10 mouse cellular contexts compared by ENCODE assay signal in the genomic region with DNA sequence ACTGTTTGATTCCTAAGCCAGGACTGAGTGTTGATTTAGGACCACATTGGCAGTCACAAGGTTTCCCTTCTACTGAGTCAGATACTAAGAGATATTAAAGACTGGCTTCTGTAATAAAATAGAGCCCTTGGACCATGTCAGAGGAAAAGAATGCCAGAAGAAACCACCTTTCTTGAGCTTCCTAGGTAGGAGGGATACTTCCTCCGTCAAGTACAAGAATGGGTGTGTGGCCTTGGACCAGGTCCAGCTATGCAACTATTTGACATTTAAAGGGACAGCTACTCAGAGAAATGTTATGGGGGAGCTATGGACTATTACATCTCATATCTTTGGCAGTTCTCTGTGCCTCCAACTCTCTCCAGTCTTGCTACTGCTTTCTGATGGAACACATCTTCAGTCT.
DNase-seq lines count a peak whose midpoint lies in the region; ATAC-seq and TF ChIP-seq lines count a peak whose summit lies in the region.
"Had no signal": no experiment of that assay in that cellular context is flagged by ENCODE, and none has a peak within 500 bp of the region (broad histone marks: within the 10 kb centered on the region; RNA-seq: fewer than 3 reads in every experiment).

No protein-coding gene starts in this region.

- H3K4me1 ChIP-seq in kidney, postnatal 0 days (replicated peaks; ENCODE audit: insufficient read depth, low read length): peaks cover 17% of the 10 kb centered on the region
- H3K4me1 ChIP-seq in kidney, embryonic 14.5 days (ENCODE audit: control insufficient read depth, insufficient read depth, low read length): peaks cover 15% of the 10 kb centered on the region; the same call in 1 of the 2 replicates
- peaks cover 21% of the 10 kb centered on the region for H3K4me1 ChIP-seq in lung, embryonic 16.5 days (replicated peaks; ENCODE audit: control insufficient read depth, insufficient read depth, low read length)
- H3K4me1 ChIP-seq in cerebellum, adult 2 months (ENCODE audit: control insufficient read depth, insufficient read depth, low read length): no peaks in the 10 kb centered on the region

- no peak for TF ChIP-seq CTCF in kidney, postnatal 0 days (IDR thresholded peaks at IDR 0.05; ENCODE audit: low read depth)
- no peak for TF ChIP-seq CTCF in cerebellum, adult 2 months (IDR thresholded peaks at IDR 0.05; ENCODE audit: borderline replicate concordance, insufficient read depth, low read depth, low read length)

- H3K9me3 ChIP-seq in kidney, postnatal 0 days (replicated peaks; ENCODE audit: low read length): no peaks in the 10 kb centered on the region
- H3K9me3 ChIP-seq in kidney, embryonic 14.5 days (ENCODE audit: control insufficient read depth, low read length): no peaks in the 10 kb centered on the region
- no peaks in the 10 kb centered on the region for H3K9me3 ChIP-seq in lung, embryonic 16.5 days (ENCODE audit: control insufficient read depth, low read length)
- H3K9me3 ChIP-seq: heart, embryonic 13.5 days had no signal

- no peaks in the 10 kb centered on the region for H3K36me3 ChIP-seq in kidney, postnatal 0 days (ENCODE audit: insufficient read depth, low read length)
- peaks cover 3% of the 10 kb centered on the region; the same call in 1 of the 2 replicates for H3K36me3 ChIP-seq in kidney, embryonic 14.5 days (ENCODE audit: control insufficient read depth, insufficient read depth, low read length)
- H3K36me3 ChIP-seq in lung, embryonic 16.5 days (ENCODE audit: control insufficient read depth, insufficient read depth, low read length): no peaks in the 10 kb centered on the region

- peak; percentile 53 to 82 for DNase-seq in adrenal gland, adult (ENCODE audit: inconsistent age in 2 of 2, low spot score in 1 of 2)
- no peak for DNase-seq in adrenal gland, adult 18-20 months (ENCODE audit: low spot score in 2 of 2)
- DNase-seq in kidney, postnatal 0 days (ENCODE audit: low spot score): peak; percentile 50
- peak; percentile 38 for DNase-seq in adrenal gland, postnatal 25 days
- no peak for DNase-seq in right cerebral cortex, adult 18-20 months
- DNase-seq in cerebellum, adult 2 months: no peak

- no peak for TF ChIP-seq POLR2A in cerebellum, adult 2 months (IDR thresholded peaks at IDR 0.05; ENCODE audit: borderline replicate concordance, insufficient read depth, low read length)

- no peak overlapping the region for H3K4me3 ChIP-seq in kidney, postnatal 0 days (replicated peaks; ENCODE audit: low read depth, low read length)
- H3K4me3 ChIP-seq in kidney, embryonic 14.5 days (ENCODE audit: low read length): no peak overlapping the region
- no peak overlapping the region for H3K4me3 ChIP-seq in lung, embryonic 16.5 days (ENCODE audit: low read length)
- H3K4me3 ChIP-seq in cerebellum, adult 2 months (replicated peaks; ENCODE audit: insufficient read depth, low read depth, low read length): no peak overlapping the region
- H3K4me3 ChIP-seq: heart, embryonic 13.5 days had no signal

- no peaks in the 10 kb centered on the region for H3K27me3 ChIP-seq in kidney, postnatal 0 days (ENCODE audit: insufficient read depth, low read length)
- no peaks in the 10 kb centered on the region for H3K27me3 ChIP-seq in kidney, embryonic 14.5 days (ENCODE audit: control insufficient read depth, insufficient read depth, low read length)
- no peaks in the 10 kb centered on the region for H3K27me3 ChIP-seq in lung, embryonic 16.5 days (ENCODE audit: control insufficient read depth, insufficient read depth, low read depth, low read length)
- no peaks in the 10 kb centered on the region for H3K27me3 ChIP-seq in cerebellum, adult 2 months (ENCODE audit: control insufficient read depth, insufficient read depth, low read length)
- H3K27me3 ChIP-seq: heart, embryonic 13.5 days had no signal

- no peak for ATAC-seq in kidney, postnatal 0 days (replicated peaks; ENCODE audit: low FRiP score, low read depth)
- ATAC-seq in kidney, embryonic 14.5 days (ENCODE audit: low FRiP score, low TSS enrichment): no peak
- peak; percentile 67 for ATAC-seq in lung, embryonic 16.5 days (ENCODE audit: low read depth)

- no peak overlapping the region for H3K4me2 ChIP-seq in kidney, postnatal 0 days (ENCODE audit: low read length)
- no peak overlapping the region for H3K4me2 ChIP-seq in kidney, embryonic 14.5 days (replicated peaks; ENCODE audit: low read depth, low read length)
- H3K4me2 ChIP-seq in lung, embryonic 16.5 days (ENCODE audit: low read depth, low read length): no peak overlapping the region
- H3K4me2 ChIP-seq: heart, embryonic 13.5 days; liver, embryonic 11.5 days had no signal

- H3K27ac ChIP-seq in kidney, postnatal 0 days: no peak overlapping the region; the same call in 1 of the 2 replicates
- no peak overlapping the region for H3K27ac ChIP-seq in kidney, embryonic 14.5 days (ENCODE audit: low read depth, low read length)
- H3K27ac ChIP-seq in lung, embryonic 16.5 days (ENCODE audit: low read length): peak overlapping the region; percentile 65
- H3K27ac ChIP-seq in cerebellum, adult 2 months (ENCODE audit: insufficient read depth, low read length): no peak overlapping the region
- H3K27ac ChIP-seq: heart, embryonic 13.5 days had no signal

- 8% methylated on average over 1 of the region's 1 CpGs for WGBS in kidney, postnatal 0 days
- 32% methylated on average over 1 of the region's 1 CpGs for WGBS in kidney, embryonic 14.5 days
- WGBS in lung, embryonic 16.5 days: 10% methylated on average over 1 of the region's 1 CpGs
- 26% methylated on average over 1 of the region's 1 CpGs for WGBS in cerebellum, adult 2 months

- no peak overlapping the region for H3K9ac ChIP-seq in kidney, postnatal 0 days (ENCODE audit: low read depth, low read length)
- H3K9ac ChIP-seq in kidney, embryonic 14.5 days (ENCODE audit: low read depth, low read length): no peak overlapping the region
- no peak overlapping the region for H3K9ac ChIP-seq in lung, embryonic 16.5 days (ENCODE audit: low read length)
- H3K9ac ChIP-seq: heart, embryonic 13.5 days had no signal

Comparison
In these comparisons a context has a peak if more than half of its experiments do, and no peak if none do; other contexts are left out.
1. DNase-seq: peak in adrenal gland, adult (2 of 2), kidney, postnatal 0 days (single experiment) and adrenal gland, postnatal 25 days (single experiment); none in adrenal gland, adult 18-20 months (0 of 2), right cerebral cortex, adult 18-20 months (single experiment) and cerebellum, adult 2 months (0 of 2).